In the genomic region with DNA sequence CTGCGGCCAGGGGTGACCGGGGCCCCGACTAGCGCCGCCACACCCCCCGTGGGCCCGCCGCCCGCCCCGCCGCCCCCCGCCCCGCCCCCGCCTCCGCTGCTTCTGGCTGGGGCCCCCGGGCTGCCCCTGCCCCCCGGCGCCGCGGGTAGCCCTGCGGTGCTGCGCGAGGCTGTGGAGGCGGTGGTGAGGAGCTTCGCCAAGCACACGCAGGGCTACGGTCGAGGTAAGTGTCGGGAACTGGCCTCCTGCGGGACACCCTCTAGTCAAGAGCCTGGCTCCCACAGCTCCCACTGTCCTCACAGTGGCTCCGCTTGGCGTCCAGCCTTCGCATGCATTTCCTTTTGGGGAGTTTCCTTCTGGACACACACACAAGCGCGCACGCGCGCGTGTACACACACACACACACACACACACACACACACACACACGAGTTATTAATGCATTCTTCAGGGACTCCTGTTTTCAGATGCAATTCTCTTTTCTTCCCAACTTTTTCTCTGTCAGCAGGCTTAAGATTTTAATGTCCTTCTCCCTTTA, we compare ENCODE assay signal across 8 mouse cellular contexts. TPM values are rescaled to one million over a fixed set of nuclear protein-coding genes. Genes with fewer than 3 reads are reported as not detected.
DNase-seq lines count a peak whose midpoint lies in the region; ATAC-seq and TF ChIP-seq lines count a peak whose summit lies in the region.

No protein-coding gene starts in this region.

- peak; percentile 62; the same call in 1 of the 2 replicates for TF ChIP-seq EP300 in heart, adult 2 months (IDR thresholded peaks at IDR 0.05; ENCODE audit: insufficient read depth, low read depth, low read length)

- peak; percentile 50 for ATAC-seq in liver, embryonic 12.5 days
- peak; percentile 73 for ATAC-seq in neural tube, embryonic 12.5 days (ENCODE audit: low FRiP score, low read depth)
- ATAC-seq in megakaryocyte progenitor cell, adult 5-6 weeks (replicated peaks; ENCODE audit: poor library complexity): no peak

- H3K79me2 ChIP-seq in heart, adult 2 months (replicated peaks; ENCODE audit: control insufficient read depth, insufficient read depth, low read length): peaks cover 4% of the 10 kb centered on the region

- H3K4me2 ChIP-seq in liver, embryonic 12.5 days: peak overlapping the region; percentile 93
- H3K4me2 ChIP-seq in neural tube, embryonic 12.5 days (replicated peaks): peak overlapping the region; percentile 76

- TF ChIP-seq CTCF in thymus, adult 2 months (IDR thresholded peaks at IDR 0.05; ENCODE audit: borderline replicate concordance, control insufficient read depth, extremely low read depth, insufficient read depth, low read length, poor library complexity): no peak
- no peak for TF ChIP-seq CTCF in heart, adult 2 months (IDR thresholded peaks at IDR 0.05)
- no peak for TF ChIP-seq CTCF in kidney, adult 2 months (conservative IDR thresholded peaks at IDR 0.05; ENCODE audit: insufficient read depth, insufficient read length, low read depth, low read length)

- no peaks in the 10 kb centered on the region for H3K9me3 ChIP-seq in liver, embryonic 12.5 days (replicated peaks)
- no peaks in the 10 kb centered on the region for H3K9me3 ChIP-seq in neural tube, embryonic 12.5 days

- no peak for TF ChIP-seq POLR2A in thymus, adult 2 months (IDR thresholded peaks at IDR 0.05; ENCODE audit: control insufficient read depth, extremely low read depth, insufficient read depth, low read length, poor library complexity)
- peak; percentile 73 for TF ChIP-seq POLR2A in heart, adult 2 months (IDR thresholded peaks at IDR 0.05; ENCODE audit: insufficient read depth, low read depth, low read length)
- peak; percentile 35 for TF ChIP-seq POLR2A in kidney, adult 2 months (IDR thresholded peaks at IDR 0.05; ENCODE audit: low read depth, low read length)

- H3K9ac ChIP-seq in heart, adult 2 months (ENCODE audit: low read depth, low read length): peak overlapping the region; percentile 87
- H3K9ac ChIP-seq in liver, embryonic 12.5 days: peak overlapping the region; percentile 75
- H3K9ac ChIP-seq in neural tube, embryonic 12.5 days: peak overlapping the region; percentile 95

- intact Hi-C loops in heart, adult 2 months (cut with DNase I): no loop called here

- H3K36me3 ChIP-seq in thymus, adult 2 months (ENCODE audit: control insufficient read depth, insufficient read depth, low read length): no peaks in the 10 kb centered on the region
- peaks cover 19% of the 10 kb centered on the region for H3K36me3 ChIP-seq in heart, adult 2 months (ENCODE audit: control insufficient read depth, insufficient read depth, low read length)
- H3K36me3 ChIP-seq in kidney, adult 2 months (ENCODE audit: control insufficient read depth, insufficient read depth, low read length): no peaks in the 10 kb centered on the region
- no peaks in the 10 kb centered on the region for H3K36me3 ChIP-seq in liver, embryonic 12.5 days
- H3K36me3 ChIP-seq in neural tube, embryonic 12.5 days: peaks cover 8% of the 10 kb centered on the region; the same call in 1 of the 2 replicates

- H3K4me3 ChIP-seq in thymus, adult 2 months (ENCODE audit: control insufficient read depth, insufficient read depth, low read length): peak overlapping the region; percentile 80
- peak overlapping the region; percentile 91 for H3K4me3 ChIP-seq in heart, adult 2 months
- peak overlapping the region; percentile 62 for H3K4me3 ChIP-seq in kidney, adult 2 months (ENCODE audit: insufficient read depth, low read depth, low read length)
- H3K4me3 ChIP-seq in liver, embryonic 12.5 days: peak overlapping the region; percentile 68
- peak overlapping the region; percentile 86 for H3K4me3 ChIP-seq in neural tube, embryonic 12.5 days

- no peak for DNase-seq in thymus, adult 2 months
- no peak for DNase-seq in thymus, postnatal 36 days
- DNase-seq in embryo, embryonic 10.5 days (ENCODE audit: low spot score): peak; percentile 81
- DNase-seq in heart, adult 2 months: peak; percentile 86 to 89
- DNase-seq in kidney, adult 2 months: peak; percentile 83

- 1% methylated on average over 40 of the region's 40 CpGs for WGBS in thymus, adult 2 months
- WGBS in heart, adult 2 months: 1% methylated on average over 23 of the region's 40 CpGs
- WGBS in kidney, adult 2 months: 3% methylated on average over 39 of the region's 40 CpGs
- 2% methylated on average over 39 of the region's 40 CpGs for WGBS in liver, embryonic 12.5 days (ENCODE audit: insufficient replicate concordance)
- WGBS in neural tube, embryonic 12.5 days: 1% methylated on average over 38 of the region's 40 CpGs

- peaks cover 29% of the 10 kb centered on the region; the same call in 1 of the 2 replicates for H3K27me3 ChIP-seq in thymus, adult 2 months (ENCODE audit: control insufficient read depth, insufficient read depth, low read length)
- H3K27me3 ChIP-seq in heart, adult 2 months (ENCODE audit: control insufficient read depth, insufficient read depth, low read length): no peaks in the 10 kb centered on the region
- H3K27me3 ChIP-seq in kidney, adult 2 months (replicated peaks; ENCODE audit: control insufficient read depth, insufficient read depth, low read length): 0 out of 2 replicates have a peak, but pooled peaks cover 1% of the 10 kb centered on the region
- peaks cover 71% of the 10 kb centered on the region for H3K27me3 ChIP-seq in liver, embryonic 12.5 days (replicated peaks)
- peaks cover 11% of the 10 kb centered on the region for H3K27me3 ChIP-seq in neural tube, embryonic 12.5 days (replicated peaks)

- no peak overlapping the region for H3K27ac ChIP-seq in thymus, adult 2 months (ENCODE audit: control insufficient read depth, insufficient read depth, low read length)
- H3K27ac ChIP-seq in heart, adult 2 months: peak overlapping the region; percentile 94
- H3K27ac ChIP-seq in kidney, adult 2 months (ENCODE audit: insufficient read depth, low read depth, low read length): peak overlapping the region; percentile 61; the same call in 1 of the 2 replicates
- peak overlapping the region; percentile 76 for H3K27ac ChIP-seq in liver, embryonic 12.5 days
- H3K27ac ChIP-seq in neural tube, embryonic 12.5 days: peak overlapping the region; percentile 91

- H3K4me1 ChIP-seq in thymus, adult 2 months (replicated peaks; ENCODE audit: control insufficient read depth, insufficient read depth, low read length): peaks cover 25% of the 10 kb centered on the region
- peaks cover 14% of the 10 kb centered on the region for H3K4me1 ChIP-seq in heart, adult 2 months (ENCODE audit: control insufficient read depth, insufficient read depth, low read length)
- no peaks in the 10 kb centered on the region for H3K4me1 ChIP-seq in kidney, adult 2 months (ENCODE audit: control insufficient read depth, insufficient read depth, low read length)
- peaks cover 36% of the 10 kb centered on the region for H3K4me1 ChIP-seq in liver, embryonic 12.5 days
- H3K4me1 ChIP-seq in neural tube, embryonic 12.5 days: peaks cover 76% of the 10 kb centered on the region

RNA-seq across cellular contexts. Expression of a gene that starts 0.4 kb away (rescaled TPM):
- 4.6 and 8.2 TPM in 2 replicates for polyA plus RNA-seq in thymus, adult 2 months (2012; rRNA removed)
- 10 to 100 TPM; 24.7 to 25.3 TPM for total RNA-seq in heart, adult 2 months (2021)
- polyA plus RNA-seq in heart, adult 2 months (2012; rRNA removed): 25.2 and 39.9 TPM in 2 replicates
- polyA plus RNA-seq in kidney, adult 2 months (2012; rRNA removed): 7.7 and 9.6 TPM in 2 replicates
- 0.92 and 1.2 TPM in 2 replicates for polyA plus RNA-seq in liver, embryonic 12.5 days (2016; fragmentation: Nextera tagmentation; extraction: Ambion mirVana)
- 6.7 and 7.2 TPM in 2 replicates for polyA plus RNA-seq in neural tube, embryonic 12.5 days (2016; fragmentation: Nextera tagmentation; extraction: Ambion mirVana)
- total RNA-seq in megakaryocyte progenitor cell, adult 5-6 weeks (2015): 0.89 and 3.0 TPM in 2 replicates
- total RNA-seq in megakaryocyte progenitor cell, adult 5-6 weeks (2017): 0.83 and 2.3 TPM in 2 replicates

RNA-seq across cellular contexts. Expression of a gene that starts 4.9 kb away (rescaled TPM):
- polyA plus RNA-seq in thymus, adult 2 months (2012; rRNA removed): 0.18 and 0.49 TPM in 2 replicates
- 1 to 10 TPM; 1.3 to 2.4 TPM for total RNA-seq in heart, adult 2 months (2021)
- 2.1 and 3.1 TPM in 2 replicates for polyA plus RNA-seq in heart, adult 2 months (2012; rRNA removed)
- polyA plus RNA-seq in kidney, adult 2 months (2012; rRNA removed): 0.23 and 0.38 TPM in 2 replicates
- polyA plus RNA-seq in liver, embryonic 12.5 days (2016; fragmentation: Nextera tagmentation; extraction: Ambion mirVana): 0.33 and 0.44 TPM in 2 replicates
- 5.3 and 5.6 TPM in 2 replicates for polyA plus RNA-seq in neural tube, embryonic 12.5 days (2016; fragmentation: Nextera tagmentation; extraction: Ambion mirVana)
- total RNA-seq in megakaryocyte progenitor cell, adult 5-6 weeks (2015): not detected in 2 replicates
- not detected in 2 replicates for total RNA-seq in megakaryocyte progenitor cell, adult 5-6 weeks (2017)

RNA-seq across cellular contexts. Expression of a gene that starts 7.3 kb away (rescaled TPM):
- 17.8 and 18.2 TPM in 2 replicates for polyA plus RNA-seq in thymus, adult 2 months (2012; rRNA removed)
- 10 to 100 TPM; 24.3 to 35.0 TPM for total RNA-seq in heart, adult 2 months (2021)
- 20.1 and 21.9 TPM in 2 replicates for polyA plus RNA-seq in heart, adult 2 months (2012; rRNA removed)
- polyA plus RNA-seq in kidney, adult 2 months (2012; rRNA removed): 14.5 and 15.3 TPM in 2 replicates
- polyA plus RNA-seq in liver, embryonic 12.5 days (2016; fragmentation: Nextera tagmentation; extraction: Ambion mirVana): 16.7 and 19.8 TPM in 2 replicates
- polyA plus RNA-seq in neural tube, embryonic 12.5 days (2016; fragmentation: Nextera tagmentation; extraction: Ambion mirVana): 40.3 and 40.9 TPM in 2 replicates
- total RNA-seq in megakaryocyte progenitor cell, adult 5-6 weeks (2015): 27.0 and 30.4 TPM in 2 replicates
- total RNA-seq in megakaryocyte progenitor cell, adult 5-6 weeks (2017): 50.7 and 59.5 TPM in 2 replicates

RNA-seq across cellular contexts. Expression of a gene that starts 24.5 kb away (rescaled TPM):
- polyA plus RNA-seq in thymus, adult 2 months (2012; rRNA removed): not detected in 2 replicates
- total RNA-seq in heart, adult 2 months (2021): 1 to 10 TPM; 1.8 to 2.8 TPM
- not detected in 2 replicates for polyA plus RNA-seq in heart, adult 2 months (2012; rRNA removed)
- 0.20 TPM in 1 of 2 replicates, not detected in the other for polyA plus RNA-seq in kidney, adult 2 months (2012; rRNA removed)
- 0.24 and 0.26 TPM in 2 replicates for polyA plus RNA-seq in liver, embryonic 12.5 days (2016; fragmentation: Nextera tagmentation; extraction: Ambion mirVana)
- polyA plus RNA-seq in neural tube, embryonic 12.5 days (2016; fragmentation: Nextera tagmentation; extraction: Ambion mirVana): 1.6 and 3.0 TPM in 2 replicates
- total RNA-seq in megakaryocyte progenitor cell, adult 5-6 weeks (2015): not detected in 2 replicates
- total RNA-seq in megakaryocyte progenitor cell, adult 5-6 weeks (2017): not detected in 2 replicates

RNA-seq across cellular contexts. Expression of a gene that starts 28.4 kb away (rescaled TPM):
- 12.2 and 14.4 TPM in 2 replicates for polyA plus RNA-seq in thymus, adult 2 months (2012; rRNA removed)
- total RNA-seq in heart, adult 2 months (2021): 10 to 100 TPM; 29.5 to 33.9 TPM
- polyA plus RNA-seq in heart, adult 2 months (2012; rRNA removed): 8.4 and 12.0 TPM in 2 replicates
- polyA plus RNA-seq in kidney, adult 2 months (2012; rRNA removed): 7.8 and 16.1 TPM in 2 replicates
- 92.6 and 104 TPM in 2 replicates for polyA plus RNA-seq in liver, embryonic 12.5 days (2016; fragmentation: Nextera tagmentation; extraction: Ambion mirVana)
- polyA plus RNA-seq in neural tube, embryonic 12.5 days (2016; fragmentation: Nextera tagmentation; extraction: Ambion mirVana): 146 and 147 TPM in 2 replicates
- 116 and 119 TPM in 2 replicates for total RNA-seq in megakaryocyte progenitor cell, adult 5-6 weeks (2015)
- total RNA-seq in megakaryocyte progenitor cell, adult 5-6 weeks (2017): 58.2 and 64.5 TPM in 2 replicates

Comparison
In these comparisons a context has a peak if more than half of its experiments do, and no peak if none do; other contexts are left out.
1. DNase-seq: peak in embryo, embryonic 10.5 days (single experiment), heart, adult 2 months (2 of 2) and kidney, adult 2 months (single experiment); none in thymus, adult 2 months (single experiment) and thymus, postnatal 36 days (0 of 2).
2. Peak in every context shown above with its lines, with median percentiles within 50 percentile points of each other: H3K4me3 ChIP-seq and H3K9ac ChIP-seq.